Mouse (Mus musculus) heart, embryonic 12.5 days (tissue): Measurements from ENCODE around the gene Adprhl1. TPM values are rescaled to one million over a fixed set of nuclear protein-coding genes. Genes with fewer than 3 reads are reported as not detected.

Experiments used
- ATAC-seq: fragments of 200-750 bp; cut with Nextera tagmentation; 2 replicates; pipeline ENCODE4 v1.8.0; 2017; ENCODE audit warnings: moderate TSS enrichment, moderate library complexity; ENCODE audit not compliant: insufficient number of reproducible peaks, low FRiP score
- H3K27ac ChIP-seq: fragments of 300-500 bp; sonication (generic); 2 replicates; pipeline ENCODE4 v1.5.1; 2016; ENCODE audit warnings: mild to moderate bottlenecking, moderate library complexity; ENCODE audit not compliant: poor library complexity, severe bottlenecking
- H3K27me3 ChIP-seq: fragments of 300-500 bp; sonication (generic); replicated peaks from 2 replicates; pipeline ENCODE4 v1.6.1; 2016; ENCODE audit warnings: mild to moderate bottlenecking, moderate library complexity
- H3K36me3 ChIP-seq: fragments of 300-500 bp; sonication (generic); 2 replicates; pipeline ENCODE4 v1.6.1; 2016; ENCODE audit warnings: mild to moderate bottlenecking, moderate library complexity
- H3K4me1 ChIP-seq: fragments of 300-500 bp; sonication (generic); replicated peaks from 2 replicates; pipeline ENCODE4 v1.6.1; 2016; ENCODE audit warnings: mild to moderate bottlenecking
- H3K4me2 ChIP-seq: fragments of 300-500 bp; sonication (generic); 2 replicates; pipeline ENCODE4 v1.6.1; 2016; ENCODE audit warnings: mild to moderate bottlenecking, moderate library complexity
- H3K4me3 ChIP-seq: fragments of 300-500 bp; sonication (generic); 2 replicates; pipeline ENCODE4 v1.5.1; 2016; ENCODE audit warnings: mild to moderate bottlenecking
- H3K9ac ChIP-seq: fragments of 300-500 bp; sonication (generic); 2 replicates; pipeline ENCODE4 v1.6.1; 2016; ENCODE audit warnings: mild to moderate bottlenecking, moderate library complexity
- H3K9me3 ChIP-seq: fragments of 300-500 bp; sonication (generic); replicated peaks from 2 replicates; pipeline ENCODE4 v1.6.1; 2016; ENCODE audit warnings: mild to moderate bottlenecking, moderate library complexity
- WGBS: fragments of 180-500 bp; shearing (Covaris S2); methylation state at CpG from one replicate; pipeline ENCODE4 v1.1.7; 2016; 5-methylcytosine and 5-hydroxymethylcytosine counted together
- polyA plus RNA-seq: library from polyadenylated mRNA; unstranded; fragments of >200 nt; fragmentation: Nextera tagmentation; extraction: Ambion mirVana; gene quantifications from 2 replicates; pipeline ENCODE4 v1.2.1, GENCODE M21; 2016

Gene Adprhl1
- 167 and 180 TPM in 2 replicates for polyA plus RNA-seq

DNA sequence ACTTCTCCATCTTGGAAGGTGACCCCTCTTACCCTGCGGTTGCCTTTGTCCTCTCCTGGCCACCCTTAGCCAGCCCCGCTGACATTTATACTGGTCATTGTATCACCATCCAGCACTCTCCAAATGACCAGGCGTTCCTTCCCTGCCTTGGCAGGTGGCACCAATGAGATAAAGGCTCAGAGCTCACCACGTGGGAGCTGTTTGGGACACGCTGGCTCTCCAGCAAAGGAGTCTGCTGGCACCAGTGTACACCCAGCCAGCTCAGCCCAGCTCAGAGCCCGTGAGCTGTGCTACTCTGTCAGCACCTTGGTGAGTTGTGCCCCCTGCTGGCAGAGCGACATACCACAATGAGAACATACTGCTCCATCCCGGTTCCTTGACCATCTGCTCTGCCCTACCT is at the start of gene Adprhl1:
TSS of gene Adprhl1 (minus strand) at position 144 of the 400 bp plus-strand sequence.
- Histone ChIP-seq H3K4me3 (peak within 1 kb of the TSS; percentile 52), H3K4me2 (peak within 1 kb of the TSS; percentile 66), H3K27ac (peak within 1 kb of the TSS; percentile 95), H3K4me1 (peaks cover 23% of the 10 kb centered on the region), H3K27me3 (no peaks in the 10 kb centered on the region), H3K36me3 (peaks cover 44% of the 10 kb centered on the region), H3K9me3 (no peaks in the 10 kb centered on the region), H3K9ac (peak within 1 kb of the TSS; percentile 82)
- ATAC-seq, result peak; percentile 80
- WGBS, result 20% methylated on average over 8 of the region's 8 CpGs

- Histone ChIP-seq H3K27ac (no peak overlapping the region), H3K9me3 (peaks cover 11% of the 10 kb centered on the region; the same call in 1 of the 2 replicates), H3K4me3 (no peak overlapping the region), H3K4me2 (no peak overlapping the region), H3K36me3 (peaks cover 82% of the 10 kb centered on the region), H3K9ac (no peak overlapping the region), H3K27me3 (no peaks in the 10 kb centered on the region), H3K4me1 (no peaks in the 10 kb centered on the region)
- ATAC-seq, result no peak
- WGBS, result 92% methylated on average over 7 of the region's 7 CpGs
These were observed 47.1 kb upstream of the Adprhl1 start for GRCm38 (mm10) chr8:13301036-13301435.

- Histone ChIP-seq H3K27ac (no peak overlapping the region), H3K4me3 (no peak overlapping the region), H3K27me3 (no peaks in the 10 kb centered on the region), H3K4me1 (no peaks in the 10 kb centered on the region), H3K9ac (no peak overlapping the region), H3K36me3 (peaks cover 85% of the 10 kb centered on the region), H3K4me2 (no peak overlapping the region), H3K9me3 (0 out of 2 replicates have a peak, but pooled peaks cover 8% of the 10 kb centered on the region)
- WGBS, result 92% methylated on average over 8 of the region's 8 CpGs
- ATAC-seq, result no peak
These were observed 45.6 kb upstream of the Adprhl1 start for GRCm38 (mm10) chr8:13299571-13299970.

GRCm38 (mm10) chr8:13293677-13294470 is 39.9 kb upstream of the Adprhl1 start:
- WGBS, result 88% methylated on average over 9 of the region's 9 CpGs
- Histone ChIP-seq H3K36me3 (peaks cover 64% of the 10 kb centered on the region), H3K9ac (no peak overlapping the region), H3K27ac (no peak overlapping the region), H3K4me1 (peaks cover 2% of the 10 kb centered on the region; the same call in 1 of the 2 replicates), H3K4me2 (no peak overlapping the region), H3K9me3 (no peaks in the 10 kb centered on the region), H3K4me3 (no peak overlapping the region), H3K27me3 (no peaks in the 10 kb centered on the region)
- no peak for ATAC-seq

DNA sequence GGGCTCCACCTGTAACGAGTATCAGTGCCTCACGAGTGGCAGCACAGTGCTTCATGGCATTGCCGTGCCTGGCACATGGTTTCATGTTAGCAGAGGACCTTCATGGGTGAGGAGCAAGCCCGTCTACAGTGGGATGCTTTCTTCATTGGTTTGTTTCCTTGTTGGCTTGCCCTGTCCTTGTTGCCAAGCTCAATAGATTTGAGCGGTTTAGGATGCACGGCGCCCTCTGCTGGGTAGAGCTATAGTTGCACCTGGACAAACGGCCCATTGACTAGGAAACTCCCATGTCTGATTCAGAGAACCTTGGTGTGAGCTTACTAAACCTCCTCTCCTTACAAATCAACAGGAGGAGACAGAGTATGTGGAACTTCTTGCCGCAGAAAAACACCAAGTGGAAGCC is 38.4 kb upstream of the Adprhl1 start:
- Histone ChIP-seq H3K27me3 (no peaks in the 10 kb centered on the region), H3K4me2 (no peak overlapping the region), H3K9ac (no peak overlapping the region), H3K27ac (no peak overlapping the region), H3K36me3 (peaks cover 55% of the 10 kb centered on the region), H3K4me1 (peaks cover 5% of the 10 kb centered on the region; the same call in 1 of the 2 replicates), H3K4me3 (no peak overlapping the region), H3K9me3 (no peaks in the 10 kb centered on the region)
- no peak for ATAC-seq
- WGBS, result 26% methylated on average over 9 of the region's 9 CpGs

DNA sequence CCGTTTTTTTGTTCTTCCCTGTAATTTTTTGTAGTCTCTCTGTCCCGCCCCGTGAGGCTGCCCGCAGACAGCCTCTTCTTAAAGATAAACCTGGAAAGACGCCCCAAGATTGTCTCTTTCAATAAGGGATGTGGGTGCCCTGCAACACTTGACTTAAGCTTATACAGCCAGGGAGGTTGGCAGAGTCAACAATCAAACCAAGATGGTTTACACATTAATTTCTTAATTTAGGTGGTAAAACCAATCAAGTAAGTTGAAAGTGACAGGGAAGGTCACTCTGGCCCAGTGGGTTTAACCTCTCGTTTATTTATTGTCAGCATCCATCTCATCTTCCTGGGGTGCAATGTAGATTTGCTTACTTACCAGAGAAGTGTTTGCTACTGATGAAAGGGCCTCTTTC is 34.7 kb upstream of the Adprhl1 start:
- no peak overlapping the region for H3K27ac ChIP-seq
- no peak for ATAC-seq
- 2% methylated on average over 6 of the region's 6 CpGs for WGBS

GRCm38 (mm10) chr8:13287692-13288623 is 34.0 kb upstream of the Adprhl1 start, which contains the start of the genes Dcun1d2 and Tmco3:
TSS of gene Dcun1d2 (minus strand) at chr8:13288131.
TSS of gene Tmco3 (plus strand) at chr8:13288190.
- peaks cover 17% of the 10 kb centered on the region for H3K4me1 ChIP-seq
- H3K36me3 ChIP-seq, result peaks cover 13% of the 10 kb centered on the region
- H3K9ac ChIP-seq, result peak within 1 kb of the TSS; percentile 88
- peak within 1 kb of the TSS; percentile 96 for H3K27ac ChIP-seq
- H3K27me3 ChIP-seq, result no peaks in the 10 kb centered on the region
- peak within 1 kb of the TSS; percentile 68 for H3K4me3 ChIP-seq
- ATAC-seq, result peak; percentile 93
- H3K9me3 ChIP-seq, result no peaks in the 10 kb centered on the region
- under 1% methylated on average over 79 of the region's 79 CpGs for WGBS
- H3K4me2 ChIP-seq, result peak within 1 kb of the TSS; percentile 98

More for the DNA sequence above, 34.7 kb upstream of the Adprhl1 start:
- no peaks in the 10 kb centered on the region for H3K9me3 ChIP-seq
- H3K27me3 ChIP-seq, result no peaks in the 10 kb centered on the region
- H3K4me2 ChIP-seq, result peak overlapping the region; percentile 98
- H3K36me3 ChIP-seq, result peaks cover 18% of the 10 kb centered on the region
- H3K4me3 ChIP-seq, result peak overlapping the region; percentile 68
- H3K9ac ChIP-seq, result peak overlapping the region; percentile 88
- H3K4me1 ChIP-seq, result peaks cover 17% of the 10 kb centered on the region

DNA sequence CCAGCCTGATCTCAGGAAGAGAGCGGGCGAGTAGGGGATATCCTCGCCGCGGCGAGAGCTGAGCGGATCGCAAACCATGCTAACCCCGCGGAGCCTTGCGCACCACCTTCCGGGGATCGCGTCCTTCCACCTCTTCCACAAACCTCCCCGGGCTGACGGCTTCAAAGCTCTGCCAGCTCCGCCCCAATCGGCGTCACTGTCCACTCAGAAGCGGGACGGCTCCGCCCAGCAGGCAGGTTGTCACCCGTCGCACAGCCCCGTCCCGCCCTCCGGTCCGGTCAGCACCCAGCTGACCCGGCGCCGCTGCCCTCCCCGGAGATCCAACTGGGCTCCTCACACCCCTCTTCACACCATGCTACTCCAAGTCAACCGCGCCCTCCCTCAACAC is 33.3 kb upstream of the Adprhl1 start:
- peak; percentile 89 for ATAC-seq
- WGBS, result under 1% methylated on average over 34 of the region's 34 CpGs
- H3K27me3 ChIP-seq, result no peaks in the 10 kb centered on the region
- peaks cover 24% of the 10 kb centered on the region for H3K4me1 ChIP-seq
- H3K9ac ChIP-seq, result peak overlapping the region; percentile 88
- H3K9me3 ChIP-seq, result no peaks in the 10 kb centered on the region
- H3K4me2 ChIP-seq, result peak overlapping the region; percentile 98
- peak overlapping the region; percentile 96 for H3K27ac ChIP-seq
- H3K4me3 ChIP-seq, result peak overlapping the region; percentile 68
- H3K36me3 ChIP-seq, result peaks cover 8% of the 10 kb centered on the region

GRCm38 (mm10) chr8:13283200-13283599 is 29.2 kb upstream of the Adprhl1 start:
- H3K4me2 ChIP-seq, result peak overlapping the region; percentile 30; the same call in 1 of the 2 replicates
- H3K4me1 ChIP-seq, result peaks cover 25% of the 10 kb centered on the region
- ATAC-seq, result no peak
- H3K27me3 ChIP-seq, result no peaks in the 10 kb centered on the region
- 62% methylated on average over 1 of the region's 1 CpGs for WGBS
- no peaks in the 10 kb centered on the region for H3K9me3 ChIP-seq
- no peak overlapping the region for H3K4me3 ChIP-seq
- peak overlapping the region; percentile 56; the same call in 1 of the 2 replicates for H3K27ac ChIP-seq
- no peak overlapping the region for H3K9ac ChIP-seq
- H3K36me3 ChIP-seq, result peaks cover 8% of the 10 kb centered on the region; the same call in 1 of the 2 replicates

DNA sequence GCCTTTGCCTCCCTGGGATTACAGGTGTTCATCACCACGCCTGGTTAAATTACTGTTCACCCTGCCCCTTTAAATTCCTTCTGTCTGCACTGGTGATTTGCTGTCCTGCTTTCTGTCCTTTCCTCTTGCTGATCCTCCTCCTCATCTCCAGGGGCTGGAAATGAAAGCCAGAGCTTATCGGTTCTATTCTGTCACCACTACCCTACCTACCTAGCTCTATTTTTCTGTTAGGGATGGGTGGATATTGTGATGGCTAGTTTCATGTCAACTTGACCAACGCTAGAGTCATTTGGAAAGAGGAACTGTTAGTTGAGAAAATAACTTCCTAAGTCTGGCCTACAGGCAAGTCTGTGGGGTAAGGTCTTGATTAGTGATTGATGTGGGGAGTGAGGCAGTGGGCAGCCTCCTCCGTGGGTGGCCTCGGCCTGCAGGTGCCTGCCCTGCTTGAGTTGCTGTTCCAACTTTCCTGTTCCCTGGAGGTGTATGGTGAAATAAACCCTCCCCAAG is 23.0 kb upstream of the Adprhl1 start:
- 86% methylated on average over 5 of the region's 5 CpGs for WGBS
- H3K36me3 ChIP-seq, result peaks cover 39% of the 10 kb centered on the region
- no peaks in the 10 kb centered on the region for H3K9me3 ChIP-seq
- no peak for ATAC-seq
- no peak overlapping the region for H3K4me2 ChIP-seq
- no peak overlapping the region for H3K27ac ChIP-seq
- H3K4me1 ChIP-seq, result peaks cover 3% of the 10 kb centered on the region; the same call in 1 of the 2 replicates
- H3K27me3 ChIP-seq, result no peaks in the 10 kb centered on the region
- no peak overlapping the region for H3K4me3 ChIP-seq
- H3K9ac ChIP-seq, result no peak overlapping the region
